Mouse (Mus musculus): ENCODE data around the gene Olfr818. TPM values are rescaled to one million over a fixed set of nuclear protein-coding genes. Genes with fewer than 3 reads are reported as not detected.

Olfr818 gene
- polyA plus RNA-seq, 1 experiment from 2014 or later = not detected

Other genes with a start within 250 kb of the Olfr818 start
- not detected in 2 replicates for gene Olfr804, start 245.9 kb downstream of the Olfr818 start, polyA plus RNA-seq (2014; fragmentation: Nextera tagmentation; extraction: Ambion mirVana)
- gene Olfr805, start 219.7 kb downstream of the Olfr818 start, polyA plus RNA-seq (2014; fragmentation: Nextera tagmentation; extraction: Ambion mirVana) = not detected in 2 replicates
- gene Olfr806, start 207.2 kb downstream of the Olfr818 start, polyA plus RNA-seq (2014; fragmentation: Nextera tagmentation; extraction: Ambion mirVana) = not detected in 2 replicates
- gene Olfr807, start 191.3 kb downstream of the Olfr818 start, polyA plus RNA-seq (2014; fragmentation: Nextera tagmentation; extraction: Ambion mirVana) = not detected in 2 replicates
- gene Olfr808, start 183.6 kb downstream of the Olfr818 start, polyA plus RNA-seq (2014; fragmentation: Nextera tagmentation; extraction: Ambion mirVana) = not detected in 2 replicates
- not detected in 2 replicates for gene Olfr809, start 174.5 kb downstream of the Olfr818 start, polyA plus RNA-seq (2014; fragmentation: Nextera tagmentation; extraction: Ambion mirVana)
- not detected in 2 replicates for gene Olfr810, start 154.2 kb downstream of the Olfr818 start, polyA plus RNA-seq (2014; fragmentation: Nextera tagmentation; extraction: Ambion mirVana)
- not detected in 2 replicates for gene Olfr811, start 144.7 kb downstream of the Olfr818 start, polyA plus RNA-seq (2014; fragmentation: Nextera tagmentation; extraction: Ambion mirVana)
- gene Olfr812, start 103.0 kb downstream of the Olfr818 start, polyA plus RNA-seq (2014; fragmentation: Nextera tagmentation; extraction: Ambion mirVana) = not detected in 2 replicates
- not detected in 2 replicates for gene Olfr813, start 93.7 kb downstream of the Olfr818 start, polyA plus RNA-seq (2014; fragmentation: Nextera tagmentation; extraction: Ambion mirVana)
- gene Olfr814, start 69.2 kb downstream of the Olfr818 start, polyA plus RNA-seq (2014; fragmentation: Nextera tagmentation; extraction: Ambion mirVana) = not detected in 2 replicates
- gene Olfr815, start 43.2 kb downstream of the Olfr818 start, polyA plus RNA-seq (2014; fragmentation: Nextera tagmentation; extraction: Ambion mirVana) = not detected in 2 replicates
- not detected in 2 replicates for gene Olfr816, start 33.5 kb downstream of the Olfr818 start, polyA plus RNA-seq (2014; fragmentation: Nextera tagmentation; extraction: Ambion mirVana)
- gene Olfr819, start 18.2 kb upstream of the Olfr818 start, polyA plus RNA-seq (2014; fragmentation: Nextera tagmentation; extraction: Ambion mirVana) = not detected in 2 replicates
- not detected in 2 replicates for gene Olfr247, start 27.0 kb upstream of the Olfr818 start, polyA plus RNA-seq (2014; fragmentation: Nextera tagmentation; extraction: Ambion mirVana)
- not detected in 2 replicates for gene Gm10310, start 36.0 kb upstream of the Olfr818 start, polyA plus RNA-seq (2014; fragmentation: Nextera tagmentation; extraction: Ambion mirVana)
- not detected in 2 replicates for gene Olfr820, start 63.5 kb upstream of the Olfr818 start, polyA plus RNA-seq (2014; fragmentation: Nextera tagmentation; extraction: Ambion mirVana)
- not detected in 2 replicates for gene Olfr821, start 81.2 kb upstream of the Olfr818 start, polyA plus RNA-seq (2014; fragmentation: Nextera tagmentation; extraction: Ambion mirVana)
- gene Olfr822, start 122.1 kb upstream of the Olfr818 start, polyA plus RNA-seq (2014; fragmentation: Nextera tagmentation; extraction: Ambion mirVana) = not detected in 2 replicates
- not detected in 2 replicates for gene Olfr823, start 166.3 kb upstream of the Olfr818 start, polyA plus RNA-seq (2014; fragmentation: Nextera tagmentation; extraction: Ambion mirVana)
- gene Olfr824, start 180.9 kb upstream of the Olfr818 start, polyA plus RNA-seq (2014; fragmentation: Nextera tagmentation; extraction: Ambion mirVana) = not detected in 2 replicates
- gene Olfr825, start 217.7 kb upstream of the Olfr818 start, polyA plus RNA-seq (2014; fragmentation: Nextera tagmentation; extraction: Ambion mirVana) = not detected in 2 replicates
- gene Olfr826, start 235.1 kb upstream of the Olfr818 start, polyA plus RNA-seq (2014; fragmentation: Nextera tagmentation; extraction: Ambion mirVana) = not detected in 2 replicates

All from forebrain, embryonic 14.5 days (tissue).